Mouse (Mus musculus) forebrain, embryonic 14.5 days (tissue): Measurements from ENCODE around the gene Ntpcr. TPM values are rescaled to one million over a fixed set of nuclear protein-coding genes. Genes with fewer than 3 reads are reported as not detected.
A peak's percentile ranks its signal among the peaks of the same experiment; 100 is the strongest.

Source experiments
- ATAC-seq: fragments of 200-750 bp; cut with Nextera tagmentation; 2 replicates; pipeline ENCODE4 v1.8.0; 2017; ENCODE audit warnings: mild to moderate bottlenecking, moderate library complexity
- DNase-seq: peaks from one replicate; pipeline ENCODE4 v3.0.0-alpha.2; 2015; ENCODE audit warnings: low spot score
- H3K27ac ChIP-seq: fragments of 300-500 bp; sonication (generic); 2 replicates; pipeline ENCODE4 v1.5.1; 2014; ENCODE audit warnings: low read depth, mild to moderate bottlenecking, control low read depth, low read length, moderate library complexity
- H3K27me3 ChIP-seq: fragments of 300-500 bp; sonication (generic); replicated peaks from 2 replicates; pipeline ENCODE4 v1.6.1; 2014; ENCODE audit warnings: low read length, control low read depth, mixed read lengths; ENCODE audit not compliant: control insufficient read depth, insufficient read depth
- H3K36me3 ChIP-seq: fragments of 300-500 bp; sonication (generic); 2 replicates; pipeline ENCODE4 v1.6.1; 2014; ENCODE audit warnings: low read length, control low read depth; ENCODE audit not compliant: control insufficient read depth, insufficient read depth
- H3K4me1 ChIP-seq: fragments of 300-500 bp; sonication (generic); 2 replicates; pipeline ENCODE4 v1.6.1; 2014; ENCODE audit warnings: antibody characterized with exemption, low read length, control low read depth; ENCODE audit not compliant: control insufficient read depth, insufficient read depth
- H3K4me2 ChIP-seq: fragments of 300-500 bp; sonication (generic); 2 replicates; pipeline ENCODE4 v1.6.1; 2014; ENCODE audit warnings: mild to moderate bottlenecking, control low read depth, low read length
- H3K4me3 ChIP-seq: fragments of 300-500 bp; sonication (generic); 2 replicates; pipeline ENCODE4 v1.5.1; 2014; ENCODE audit warnings: low read depth, low read length, control low read depth
- H3K9ac ChIP-seq: fragments of 300-500 bp; sonication (generic); 2 replicates; pipeline ENCODE4 v1.6.1; 2014; ENCODE audit warnings: mild to moderate bottlenecking, low read length, control low read depth, moderate library complexity
- H3K9me3 ChIP-seq: fragments of 300-500 bp; sonication (generic); replicated peaks from 2 replicates; pipeline ENCODE4 v1.6.1; 2016; ENCODE audit warnings: low read length, control low read depth, mixed read lengths; ENCODE audit not compliant: control insufficient read depth
- WGBS: fragments of 180-500 bp; shearing (Covaris S2); extraction: QIAGEN DNeasy Blood & Tissue Kit; methylation state at CpG from one replicate; pipeline ENCODE4 v1.1.7; 2014; 5-methylcytosine and 5-hydroxymethylcytosine counted together
- polyA plus RNA-seq: library from polyadenylated mRNA; unstranded; fragments of >200 nt; fragmentation: Nextera tagmentation; extraction: Ambion mirVana; gene quantifications from 2 replicates; pipeline ENCODE4 v1.2.1, GENCODE M21; 2014

Ntpcr gene
- polyA plus RNA-seq, 1 experiment from 2014 or later: 35.4 TPM

- WGBS: 81% methylated on average over 6 of the region's 6 CpGs
- no peaks in the 10 kb centered on the region for H3K36me3 ChIP-seq
- no peak overlapping the region for H3K9ac ChIP-seq
- no peak overlapping the region for H3K27ac ChIP-seq
- H3K27me3 ChIP-seq: no peaks in the 10 kb centered on the region
- ATAC-seq (no peak), DNase-seq (peak; percentile 51)
- H3K4me2 ChIP-seq: no peak overlapping the region
- no peaks in the 10 kb centered on the region for H3K9me3 ChIP-seq
- H3K4me3 ChIP-seq: no peak overlapping the region
- no peaks in the 10 kb centered on the region for H3K4me1 ChIP-seq
Observed at GRCm38 (mm10) chr8:125695951-125696350, 33.8 kb upstream of the Ntpcr start.

GRCm38 (mm10) chr8:125699391-125700025, 30.3 kb upstream of the Ntpcr start:
- peaks cover 4% of the 10 kb centered on the region; the same call in 1 of the 2 replicates for H3K4me1 ChIP-seq
- H3K9me3 ChIP-seq: no peaks in the 10 kb centered on the region
- no peak overlapping the region for H3K27ac ChIP-seq
- H3K36me3 ChIP-seq: no peaks in the 10 kb centered on the region
- DNase-seq: no peak
- no peak overlapping the region for H3K4me3 ChIP-seq
- 75% methylated on average over 6 of the region's 6 CpGs for WGBS
- no peak overlapping the region for H3K4me2 ChIP-seq
- no peak for ATAC-seq
- H3K27me3 ChIP-seq: no peaks in the 10 kb centered on the region
- no peak overlapping the region for H3K9ac ChIP-seq

GRCm38 (mm10) chr8:125700407-125700806, 29.4 kb upstream of the Ntpcr start:
- no peak for ATAC-seq
- Histone ChIP-seq H3K4me3 (no peak overlapping the region), H3K4me2 (no peak overlapping the region), H3K9me3 (no peaks in the 10 kb centered on the region), H3K27me3 (no peaks in the 10 kb centered on the region), H3K4me1 (peaks cover 4% of the 10 kb centered on the region; the same call in 1 of the 2 replicates), H3K9ac (no peak overlapping the region), H3K36me3 (no peaks in the 10 kb centered on the region), H3K27ac (no peak overlapping the region)
- WGBS: 77% methylated on average over 7 of the region's 7 CpGs
- no peak for DNase-seq

GRCm38 (mm10) chr8:125702868-125703473, 26.8 kb upstream of the Ntpcr start:
- no peaks in the 10 kb centered on the region for H3K9me3 ChIP-seq

GRCm38 (mm10) chr8:125704434-125704833, 25.3 kb upstream of the Ntpcr start:
- ATAC-seq (no peak), DNase-seq (no peak)
- Histone ChIP-seq H3K4me1 (peaks cover 4% of the 10 kb centered on the region; the same call in 1 of the 2 replicates), H3K9me3 (no peaks in the 10 kb centered on the region), H3K27ac (no peak overlapping the region), H3K27me3 (no peaks in the 10 kb centered on the region), H3K9ac (no peak overlapping the region), H3K4me2 (no peak overlapping the region), H3K36me3 (no peaks in the 10 kb centered on the region), H3K4me3 (no peak overlapping the region)
- 85% methylated on average over 6 of the region's 6 CpGs for WGBS

More at GRCm38 (mm10) chr8:125702868-125703473, 26.8 kb upstream of the Ntpcr start:
- H3K4me3 ChIP-seq: no peak overlapping the region
- 43% methylated on average over 15 of the region's 15 CpGs for WGBS
- H3K27me3 ChIP-seq: no peaks in the 10 kb centered on the region
- peak; percentile 88 for ATAC-seq
- no peaks in the 10 kb centered on the region for H3K36me3 ChIP-seq
- H3K9ac ChIP-seq: no peak overlapping the region
- H3K4me2 ChIP-seq: no peak overlapping the region
- peak; percentile 79 for DNase-seq
- H3K27ac ChIP-seq: no peak overlapping the region; the same call in 1 of the 2 replicates
- peaks cover 4% of the 10 kb centered on the region; the same call in 1 of the 2 replicates for H3K4me1 ChIP-seq

GRCm38 (mm10) chr8:125705816-125706215, 23.9 kb upstream of the Ntpcr start:
- no peak for DNase-seq
- H3K9ac ChIP-seq: no peak overlapping the region
- no peak overlapping the region for H3K27ac ChIP-seq
- no peaks in the 10 kb centered on the region for H3K36me3 ChIP-seq
- no peaks in the 10 kb centered on the region for H3K27me3 ChIP-seq
- no peak for ATAC-seq
- H3K4me1 ChIP-seq: peaks cover 4% of the 10 kb centered on the region; the same call in 1 of the 2 replicates
- no peak overlapping the region for H3K4me2 ChIP-seq
- WGBS: 70% methylated on average over 7 of the region's 7 CpGs
- H3K9me3 ChIP-seq: no peaks in the 10 kb centered on the region
- no peak overlapping the region for H3K4me3 ChIP-seq

GRCm38 (mm10) chr8:125709171-125709570, 20.6 kb upstream of the Ntpcr start:
- no peaks in the 10 kb centered on the region for H3K9me3 ChIP-seq
- H3K4me1 ChIP-seq: no peaks in the 10 kb centered on the region
- no peaks in the 10 kb centered on the region for H3K27me3 ChIP-seq
- no peak overlapping the region for H3K4me3 ChIP-seq
- DNase-seq (no peak), ATAC-seq (no peak)
- no peaks in the 10 kb centered on the region for H3K36me3 ChIP-seq
- 88% methylated on average over 5 of the region's 5 CpGs for WGBS
- no peak overlapping the region for H3K27ac ChIP-seq
- H3K9ac ChIP-seq: no peak overlapping the region
- no peak overlapping the region for H3K4me2 ChIP-seq

- no peak for DNase-seq
- H3K4me1 ChIP-seq: no peaks in the 10 kb centered on the region
- no peak overlapping the region for H3K4me2 ChIP-seq
- H3K36me3 ChIP-seq: no peaks in the 10 kb centered on the region
- no peaks in the 10 kb centered on the region for H3K27me3 ChIP-seq
- no peak overlapping the region for H3K9ac ChIP-seq
- H3K4me3 ChIP-seq: no peak overlapping the region
- no peak overlapping the region for H3K27ac ChIP-seq
- ATAC-seq: no peak
- no peaks in the 10 kb centered on the region for H3K9me3 ChIP-seq
- 88% methylated on average over 5 of the region's 5 CpGs for WGBS
Observed at GRCm38 (mm10) chr8:125711514-125711913, 18.2 kb upstream of the Ntpcr start.

GRCm38 (mm10) chr8:125716211-125716610, 13.6 kb upstream of the Ntpcr start:
- Histone ChIP-seq H3K9me3 (no peaks in the 10 kb centered on the region), H3K4me3 (no peak overlapping the region), H3K27me3 (no peaks in the 10 kb centered on the region), H3K4me2 (no peak overlapping the region), H3K4me1 (no peaks in the 10 kb centered on the region), H3K9ac (no peak overlapping the region), H3K36me3 (no peaks in the 10 kb centered on the region), H3K27ac (no peak overlapping the region)
- DNase-seq: peak; percentile 26
- WGBS: 42% methylated on average over 4 of the region's 4 CpGs
- ATAC-seq: no peak
